ENCODE assay signal across 8 mouse cellular contexts in the genomic region with DNA sequence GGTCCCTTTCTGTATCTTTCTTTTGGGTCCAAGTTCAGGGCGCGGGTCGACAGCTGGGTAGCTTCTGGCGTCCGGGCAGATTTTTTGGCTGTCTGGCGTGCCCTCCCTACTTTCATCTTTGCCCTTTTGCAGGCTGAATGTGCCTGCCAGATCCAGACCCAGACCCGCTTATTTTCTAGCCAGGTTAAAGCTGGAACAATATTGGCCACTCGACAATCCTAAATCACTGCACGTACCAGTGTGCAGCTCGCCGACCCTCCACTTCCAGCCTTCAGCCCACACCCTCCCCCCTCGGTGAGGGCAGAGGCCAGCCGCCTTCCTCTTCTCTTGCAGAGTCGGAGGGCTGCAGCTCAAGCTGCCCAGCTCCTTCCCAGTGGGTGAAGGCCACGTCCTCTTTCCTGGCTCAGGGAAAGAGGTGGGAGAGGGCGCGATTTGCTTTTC. TPM values are rescaled to one million over a fixed set of nuclear protein-coding genes. Genes with fewer than 3 reads are reported as not detected.
A peak's percentile ranks its signal among the peaks of the same experiment; 100 is the strongest.
DNase-seq lines count a peak whose midpoint lies in the region; ATAC-seq and TF ChIP-seq lines count a peak whose summit lies in the region.

No protein-coding gene starts in this region.

- under 1% methylated on average over 17 of the region's 17 CpGs for whole genome bisulfite sequencing in kidney, adult 2 months
- 0% methylated on average over 17 of the region's 17 CpGs for WGBS in forebrain, embryonic 11.5 days
- WGBS in hindbrain, embryonic 16.5 days, result 0% methylated on average over 17 of the region's 17 CpGs
- under 1% methylated on average over 17 of the region's 17 CpGs for WGBS in liver, postnatal 0 days (ENCODE audit: insufficient replicate concordance)

- H3K4me1 ChIP-seq in kidney, adult 2 months (ENCODE audit: control insufficient read depth, insufficient read depth, low read length), result peaks cover 5% of the 10 kb centered on the region; the same call in 1 of the 2 replicates
- H3K4me1 ChIP-seq in forebrain, embryonic 11.5 days (replicated peaks; ENCODE audit: control insufficient read depth, insufficient read depth, low read length), result peaks cover 3% of the 10 kb centered on the region; the same call in 1 of the 2 replicates
- H3K4me1 ChIP-seq in hindbrain, embryonic 16.5 days (ENCODE audit: control insufficient read depth, insufficient read depth, low read depth, low read length), result peaks cover 9% of the 10 kb centered on the region
- peaks cover 5% of the 10 kb centered on the region; the same call in 1 of the 2 replicates for H3K4me1 ChIP-seq in liver, postnatal 0 days (ENCODE audit: insufficient read depth)

- H3K27ac ChIP-seq in kidney, adult 2 months (ENCODE audit: insufficient read depth, low read depth, low read length), result no peak overlapping the region
- H3K27ac ChIP-seq in forebrain, embryonic 11.5 days (ENCODE audit: low read depth, low read length), result peak overlapping the region; percentile 34
- H3K27ac ChIP-seq in hindbrain, embryonic 16.5 days (ENCODE audit: low read depth, low read length), result peak overlapping the region; percentile 97
- H3K27ac ChIP-seq in liver, postnatal 0 days (ENCODE audit: low read depth), result no peak overlapping the region

- no peak for TF ChIP-seq POLR2A in kidney, adult 2 months (IDR thresholded peaks at IDR 0.05; ENCODE audit: low read depth, low read length)

- H3K9ac ChIP-seq in forebrain, embryonic 11.5 days (ENCODE audit: low read length), result peak overlapping the region; percentile 87
- H3K9ac ChIP-seq in hindbrain, embryonic 16.5 days (ENCODE audit: low read depth, low read length), result peak overlapping the region; percentile 90
- peak overlapping the region; percentile 71 for H3K9ac ChIP-seq in liver, postnatal 0 days (replicated peaks)

- no peak for ATAC-seq in forebrain, embryonic 11.5 days (replicated peaks; ENCODE audit: low FRiP score)
- 0 out of 2 replicates have a peak, but pooled peaks have one; percentile 12 for ATAC-seq in hindbrain, embryonic 16.5 days
- no peak for ATAC-seq in liver, postnatal 0 days

- no peaks in the 10 kb centered on the region for H3K36me3 ChIP-seq in kidney, adult 2 months (ENCODE audit: control insufficient read depth, insufficient read depth, low read length)
- H3K36me3 ChIP-seq in forebrain, embryonic 11.5 days (ENCODE audit: control insufficient read depth, insufficient read depth, low read length), result no peaks in the 10 kb centered on the region
- no peaks in the 10 kb centered on the region for H3K36me3 ChIP-seq in hindbrain, embryonic 16.5 days (ENCODE audit: control insufficient read depth, insufficient read depth, low read length)
- H3K36me3 ChIP-seq in liver, postnatal 0 days (replicated peaks; ENCODE audit: insufficient read depth, low read length), result no peaks in the 10 kb centered on the region

- DNase-seq in kidney, adult 2 months, result peak; percentile 41
- no peak for DNase-seq in kidney, adult 8-10 months
- peak; percentile 42 to 64 for DNase-seq in adrenal gland, postnatal 36 days
- DNase-seq in forebrain, embryonic 11.5 days (ENCODE audit: low spot score), result peak; percentile 70
- no peak for DNase-seq in liver, postnatal 0 days
- DNase-seq in right cerebral cortex, postnatal 14 days, result peak; percentile 32
- DNase-seq in ovary, postnatal 14 days (ENCODE audit: low spot score), result no peak

- H3K9me3 ChIP-seq in forebrain, embryonic 11.5 days (ENCODE audit: control insufficient read depth, low read length), result no peaks in the 10 kb centered on the region
- no peaks in the 10 kb centered on the region for H3K9me3 ChIP-seq in hindbrain, embryonic 16.5 days (ENCODE audit: control insufficient read depth, low read length)
- no peaks in the 10 kb centered on the region for H3K9me3 ChIP-seq in liver, postnatal 0 days (ENCODE audit: low read length)

- H3K4me3 ChIP-seq in kidney, adult 2 months (ENCODE audit: insufficient read depth, low read depth, low read length), result peak overlapping the region; percentile 98
- H3K4me3 ChIP-seq in forebrain, embryonic 11.5 days (ENCODE audit: low read depth, low read length), result peak overlapping the region; percentile 75
- peak overlapping the region; percentile 89 for H3K4me3 ChIP-seq in hindbrain, embryonic 16.5 days (ENCODE audit: low read length)
- peak overlapping the region; percentile 60 for H3K4me3 ChIP-seq in liver, postnatal 0 days (ENCODE audit: low read depth, low read length)

- H3K27me3 ChIP-seq in kidney, adult 2 months (replicated peaks; ENCODE audit: control insufficient read depth, insufficient read depth, low read length), result no peaks in the 10 kb centered on the region
- no peaks in the 10 kb centered on the region; the same call in 1 of the 2 replicates for H3K27me3 ChIP-seq in forebrain, embryonic 11.5 days (ENCODE audit: control insufficient read depth, insufficient read depth, low read length)
- H3K27me3 ChIP-seq in hindbrain, embryonic 16.5 days (replicated peaks; ENCODE audit: control insufficient read depth, insufficient read depth, low read length), result no peaks in the 10 kb centered on the region
- peaks cover 30% of the 10 kb centered on the region for H3K27me3 ChIP-seq in liver, postnatal 0 days (ENCODE audit: insufficient read depth, low read length)

- TF ChIP-seq EP300 in liver, postnatal 0 days (IDR thresholded peaks at IDR 0.05; ENCODE audit: low read depth), result no peak

- TF ChIP-seq CTCF in kidney, adult 2 months (conservative IDR thresholded peaks at IDR 0.05; ENCODE audit: insufficient read depth, insufficient read length, low read depth, low read length), result no peak
- TF ChIP-seq CTCF in liver, postnatal 0 days (IDR thresholded peaks at IDR 0.05; ENCODE audit: low read depth), result no peak

- peak overlapping the region; percentile 75 for H3K4me2 ChIP-seq in forebrain, embryonic 11.5 days (ENCODE audit: low read depth, low read length, severe bottlenecking)
- peak overlapping the region; percentile 72 for H3K4me2 ChIP-seq in hindbrain, embryonic 16.5 days (ENCODE audit: low read length)
- peak overlapping the region; percentile 85 for H3K4me2 ChIP-seq in liver, postnatal 0 days (ENCODE audit: low read depth, low read length)

RNA-seq across cellular contexts. Expression of gene Ptprg, which starts 1.7 kb away (rescaled TPM):
- 39.2 and 44.2 TPM in 2 replicates for polyA plus RNA-seq in kidney, adult 2 months (2012; rRNA removed)
- 100 to 1,000 TPM; 103 to 108 TPM for total RNA-seq in adrenal gland, postnatal 36 days (2021)
- 48.0 and 51.3 TPM in 2 replicates for polyA plus RNA-seq in forebrain, embryonic 11.5 days (2014; fragmentation: Nextera tagmentation; extraction: Ambion mirVana)
- polyA plus RNA-seq in hindbrain, embryonic 16.5 days (2015; fragmentation: Nextera tagmentation; extraction: Ambion mirVana), result 38.5 and 44.5 TPM in 2 replicates
- 1.7 and 2.7 TPM in 2 replicates for polyA plus RNA-seq in liver, postnatal 0 days (2015; fragmentation: Nextera tagmentation; extraction: Ambion mirVana)

Comparison
In these comparisons a context has a peak if more than half of its experiments do, and no peak if none do; other contexts are left out.
1. DNase-seq: peak in kidney, adult 2 months (single experiment), adrenal gland, postnatal 36 days (2 of 2), forebrain, embryonic 11.5 days (single experiment) and right cerebral cortex, postnatal 14 days (single experiment); none in kidney, adult 8-10 months (0 of 2), liver, postnatal 0 days (single experiment) and ovary, postnatal 14 days (single experiment).
2. H3K27ac ChIP-seq: peak in forebrain, embryonic 11.5 days (single experiment) and hindbrain, embryonic 16.5 days (single experiment); none in kidney, adult 2 months (single experiment) and liver, postnatal 0 days (single experiment).
3. RNA of gene Ptprg, which starts 1.7 kb away (polyA plus RNA-seq): 48.0 to 51.3 TPM in forebrain, embryonic 11.5 days, 39.2 to 44.2 TPM in kidney, adult 2 months and 38.5 to 44.5 TPM in hindbrain, embryonic 16.5 days; 1.7 to 2.7 TPM in liver, postnatal 0 days; every median in the first group is over 10 times any median in the second.
4. Peak in every context shown above with its lines, with median percentiles within 50 percentile points of each other: H3K4me3 ChIP-seq, H3K4me2 ChIP-seq and H3K9ac ChIP-seq.